Mouse (Mus musculus): ENCODE measurements around the gene Gpr162.
"Not testable (repeated sequence)": the region's sequence is repeated elsewhere in the genome, so short reads cannot be mapped to it uniquely, and the experiment has no call there.

Gene Gpr162

GRCm38 (mm10) chr6:124835531-124835930 is 28.3 kb downstream of the Gpr162 start:
- peak; percentile 24 for DNase-seq

GRCm38 (mm10) chr6:124834512-124835081 is 29.2 kb downstream of the Gpr162 start:
- DNase-seq: no peak

GRCm38 (mm10) chr6:124831649-124832048 is 32.1 kb downstream of the Gpr162 start:
- no peak for DNase-seq

- not testable (repeated sequence) for DNase-seq
Observed at GRCm38 (mm10) chr6:124831199-124831598, 32.6 kb downstream of the Gpr162 start.

- peak; percentile 96 for DNase-seq
Observed at GRCm38 (mm10) chr6:124829799-124830700, 33.7 kb downstream of the Gpr162 start.

GRCm38 (mm10) chr6:124828868-124829798 is 34.6 kb downstream of the Gpr162 start, which contains the start of the genes Usp5 and Cdca3:
Gene Usp5, minus strand, starts transcription at chr6:124829484.
Gene Cdca3, plus strand, starts transcription at chr6:124829547.
- peak; percentile 100 for DNase-seq

GRCm38 (mm10) chr6:124828101-124828592 is 35.6 kb downstream of the Gpr162 start:
- peak; percentile 58 for DNase-seq

- DNase-seq: no peak
Observed at GRCm38 (mm10) chr6:124822049-124822448, 41.7 kb downstream of the Gpr162 start.

GRCm38 (mm10) chr6:124820891-124821290 is 42.9 kb downstream of the Gpr162 start:
- no peak for DNase-seq

- no peak for DNase-seq
Observed at GRCm38 (mm10) chr6:124817971-124818370, 45.8 kb downstream of the Gpr162 start.

GRCm38 (mm10) chr6:124817563-124817962 is 46.2 kb downstream of the Gpr162 start:
- no peak for DNase-seq

GRCm38 (mm10) chr6:124817125-124817524 is 46.7 kb downstream of the Gpr162 start:
- DNase-seq: no peak

- DNase-seq: no peak
Observed at GRCm38 (mm10) chr6:124816611-124817010, 47.2 kb downstream of the Gpr162 start.

- no peak for DNase-seq
Observed at GRCm38 (mm10) chr6:124814858-124815774, 48.7 kb downstream of the Gpr162 start.

- DNase-seq: no peak
Observed at GRCm38 (mm10) chr6:124814448-124814847, 49.3 kb downstream of the Gpr162 start.

GRCm38 (mm10) chr6:124813933-124814332 is 49.9 kb downstream of the Gpr162 start, which contains the start of gene Tpi1:
Gene Tpi1, minus strand, starts transcription at chr6:124814296.
- DNase-seq: peak; percentile 93

- DNase-seq: peak; percentile 88
Observed at GRCm38 (mm10) chr6:124813496-124813895, 50.3 kb downstream of the Gpr162 start.

- peak; percentile 37 for DNase-seq
Observed at GRCm38 (mm10) chr6:124812848-124813247, 50.9 kb downstream of the Gpr162 start.

- no peak for DNase-seq
Observed at GRCm38 (mm10) chr6:124811701-124812560, 51.9 kb downstream of the Gpr162 start.

- no peak for DNase-seq
Observed at GRCm38 (mm10) chr6:124811403-124811665, 52.4 kb downstream of the Gpr162 start.

Measured in embryo, embryonic 11 days (tissue).